Comparison of ENCODE assay signal across 14 mouse cellular contexts in the genomic region with DNA sequence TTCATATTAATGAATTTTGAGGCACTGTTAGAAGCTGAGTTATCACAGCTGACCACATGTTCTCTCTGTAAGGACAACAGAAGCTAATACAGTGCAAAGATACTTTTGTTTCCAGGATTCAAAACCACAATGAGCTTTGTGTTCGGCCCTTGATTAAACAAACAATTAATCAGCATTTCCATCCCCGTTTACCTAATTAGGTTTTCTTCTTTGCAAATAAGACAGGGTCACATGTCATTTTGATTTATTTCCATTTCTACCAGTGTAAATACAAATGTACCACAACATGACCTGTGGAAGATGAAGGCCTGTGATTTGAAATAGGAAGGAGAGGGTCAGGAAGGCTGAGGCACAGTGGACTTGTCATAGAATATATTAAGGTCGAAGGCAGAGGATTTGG.
A peak's percentile ranks its signal among the peaks of the same experiment; 100 is the strongest.
DNase-seq lines count a peak whose midpoint lies in the region; ATAC-seq lines count a peak whose summit lies in the region.
"Had no signal": no experiment of that assay in that cellular context is flagged by ENCODE, and none has a peak within 500 bp of the region (broad histone marks: within the 10 kb centered on the region; RNA-seq: fewer than 3 reads in every experiment).

No protein-coding gene starts in this region.

- H3K4me2 ChIP-seq in heart, embryonic 11.5 days: peak overlapping the region; percentile 45
- peak overlapping the region; percentile 17; the same call in 1 of the 2 replicates for H3K4me2 ChIP-seq in neural tube, embryonic 11.5 days (ENCODE audit: low read depth)
- peak overlapping the region; percentile 36 for H3K4me2 ChIP-seq in hindbrain, embryonic 16.5 days (ENCODE audit: low read length)
- peak overlapping the region; percentile 42 for H3K4me2 ChIP-seq in neural tube, embryonic 15.5 days

- H3K9ac ChIP-seq in heart, embryonic 11.5 days (ENCODE audit: low read depth, low read length): no peak overlapping the region
- no peak overlapping the region for H3K9ac ChIP-seq in neural tube, embryonic 11.5 days (ENCODE audit: low read length)
- H3K9ac ChIP-seq in hindbrain, embryonic 16.5 days (ENCODE audit: low read depth, low read length): no peak overlapping the region
- H3K9ac ChIP-seq in neural tube, embryonic 15.5 days (replicated peaks): no peak overlapping the region
- H3K9ac ChIP-seq: liver, embryonic 14.5 days had no signal

- ATAC-seq in heart, embryonic 11.5 days (replicated peaks; ENCODE audit: insufficient number of reproducible peaks, low FRiP score, low TSS enrichment): no peak
- peak; percentile 33; the same call in 1 of the 2 replicates for ATAC-seq in neural tube, embryonic 11.5 days (ENCODE audit: insufficient read depth, low FRiP score, low TSS enrichment)
- ATAC-seq in hindbrain, embryonic 16.5 days: no peak
- 0 out of 2 replicates have a peak, but pooled peaks have one; percentile 19 for ATAC-seq in neural tube, embryonic 15.5 days (ENCODE audit: low FRiP score)
- no peak for ATAC-seq in erythroblast, adult 5-6 weeks (replicated peaks; ENCODE audit: low FRiP score, poor library complexity, severe bottlenecking)

- H3K36me3 ChIP-seq in heart, embryonic 11.5 days (ENCODE audit: control insufficient read depth, insufficient read depth, low read length): no peaks in the 10 kb centered on the region
- H3K36me3 ChIP-seq in neural tube, embryonic 11.5 days (ENCODE audit: control insufficient read depth, insufficient read depth, low read length): no peaks in the 10 kb centered on the region
- no peaks in the 10 kb centered on the region for H3K36me3 ChIP-seq in hindbrain, embryonic 16.5 days (ENCODE audit: control insufficient read depth, insufficient read depth, low read length)
- no peaks in the 10 kb centered on the region for H3K36me3 ChIP-seq in neural tube, embryonic 15.5 days
- H3K36me3 ChIP-seq: limb, embryonic 10.5 days had no signal

- WGBS in heart, embryonic 11.5 days (ENCODE audit: insufficient replicate concordance): 44% methylated on average over 3 of the region's 3 CpGs
- WGBS in neural tube, embryonic 11.5 days: 50% methylated on average over 3 of the region's 3 CpGs
- WGBS in hindbrain, embryonic 16.5 days: 15% methylated on average over 3 of the region's 3 CpGs
- WGBS in neural tube, embryonic 15.5 days: 16% methylated on average over 3 of the region's 3 CpGs

- no peak for DNase-seq in heart, adult 11 months
- no peak for DNase-seq in neural tube, embryonic 11.5 days (ENCODE audit: low spot score)
- no peak for DNase-seq in neural tube, embryonic 10.5 days (ENCODE audit: extremely low spot score, low spot score)
- DNase-seq in right cerebral cortex, postnatal 36 days (ENCODE audit: low spot score in 2 of 2): no peak
- DNase-seq: adrenal gland, postnatal 25 days; heart, adult 18-20 months; lung, postnatal 4 days; thymus, postnatal 14 days had no signal

- no peak overlapping the region; the same call in 1 of the 2 replicates for H3K27ac ChIP-seq in heart, embryonic 11.5 days (ENCODE audit: low read depth, low read length)
- peak overlapping the region; percentile 45 for H3K27ac ChIP-seq in neural tube, embryonic 11.5 days (ENCODE audit: low read depth, low read length)
- no peak overlapping the region for H3K27ac ChIP-seq in hindbrain, embryonic 16.5 days (ENCODE audit: low read depth, low read length)
- H3K27ac ChIP-seq in neural tube, embryonic 15.5 days (replicated peaks): peak overlapping the region; percentile 67; the same call in 1 of the 2 replicates
- H3K27ac ChIP-seq: liver, embryonic 14.5 days had no signal

- no peaks in the 10 kb centered on the region for H3K9me3 ChIP-seq in heart, embryonic 11.5 days (replicated peaks; ENCODE audit: control insufficient read depth, low read length)
- H3K9me3 ChIP-seq in neural tube, embryonic 11.5 days (ENCODE audit: control insufficient read depth, low read length): no peaks in the 10 kb centered on the region
- no peaks in the 10 kb centered on the region for H3K9me3 ChIP-seq in hindbrain, embryonic 16.5 days (ENCODE audit: control insufficient read depth, low read length)
- no peaks in the 10 kb centered on the region for H3K9me3 ChIP-seq in neural tube, embryonic 15.5 days (replicated peaks)
- H3K9me3 ChIP-seq: limb, embryonic 10.5 days had no signal

- no peaks in the 10 kb centered on the region for H3K27me3 ChIP-seq in heart, embryonic 11.5 days (ENCODE audit: control insufficient read depth, insufficient read depth, low read length)
- H3K27me3 ChIP-seq in neural tube, embryonic 11.5 days (ENCODE audit: control insufficient read depth, insufficient read depth, low read length): no peaks in the 10 kb centered on the region
- H3K27me3 ChIP-seq in hindbrain, embryonic 16.5 days (replicated peaks; ENCODE audit: control insufficient read depth, insufficient read depth, low read length): no peaks in the 10 kb centered on the region
- no peaks in the 10 kb centered on the region for H3K27me3 ChIP-seq in neural tube, embryonic 15.5 days (replicated peaks)

- no peak overlapping the region for H3K4me3 ChIP-seq in heart, embryonic 11.5 days (ENCODE audit: low read depth, low read length)
- H3K4me3 ChIP-seq in neural tube, embryonic 11.5 days (ENCODE audit: low read depth, low read length): no peak overlapping the region
- H3K4me3 ChIP-seq in hindbrain, embryonic 16.5 days (ENCODE audit: low read length): no peak overlapping the region
- H3K4me3 ChIP-seq in neural tube, embryonic 15.5 days (replicated peaks): no peak overlapping the region
- H3K4me3 ChIP-seq: limb, embryonic 10.5 days had no signal

- H3K4me1 ChIP-seq in heart, embryonic 11.5 days (ENCODE audit: control insufficient read depth, insufficient read depth, low read length): peaks cover 26% of the 10 kb centered on the region
- peaks cover 28% of the 10 kb centered on the region for H3K4me1 ChIP-seq in neural tube, embryonic 11.5 days (ENCODE audit: control insufficient read depth, insufficient read depth, low read length)
- H3K4me1 ChIP-seq in hindbrain, embryonic 16.5 days (ENCODE audit: control insufficient read depth, insufficient read depth, low read depth, low read length): peaks cover 22% of the 10 kb centered on the region
- peaks cover 26% of the 10 kb centered on the region for H3K4me1 ChIP-seq in neural tube, embryonic 15.5 days

Comparison
In these comparisons a context has a peak if more than half of its experiments do, and no peak if none do; other contexts are left out.
1. ATAC-seq: peak in neural tube, embryonic 11.5 days (single experiment) and neural tube, embryonic 15.5 days (single experiment); none in heart, embryonic 11.5 days (single experiment), hindbrain, embryonic 16.5 days (single experiment) and erythroblast, adult 5-6 weeks (single experiment).
2. H3K27ac ChIP-seq: peak in neural tube, embryonic 11.5 days (single experiment) and neural tube, embryonic 15.5 days (single experiment); none in heart, embryonic 11.5 days (single experiment) and hindbrain, embryonic 16.5 days (single experiment).
3. Peak in every context shown above with its lines, with median percentiles within 50 percentile points of each other: H3K4me2 ChIP-seq.